Mouse (Mus musculus): Measurements from ENCODE around the gene Ncoa1. TPM values are rescaled to one million over a fixed set of nuclear protein-coding genes. Genes with fewer than 3 reads are reported as not detected.
"Not testable (repeated sequence)": the region's sequence is repeated elsewhere in the genome, so short reads cannot be mapped to it uniquely, and the experiment has no call there.

Gene Ncoa1
- polyA plus RNA-seq, 1 experiment from 2014 or later, result 7.2 TPM

- no peaks in the 10 kb centered on the region for H3K27me3 ChIP-seq (ENCODE audit: control insufficient read depth, insufficient read depth, low read length)
- H3K4me1 ChIP-seq (replicated peaks; ENCODE audit: control insufficient read depth, insufficient read depth, low read length), result no peaks in the 10 kb centered on the region
- ATAC-seq (ENCODE audit: low FRiP score) (no peak), DNase-seq (ENCODE audit: low spot score) (no peak)
- no peak overlapping the region for H3K4me3 ChIP-seq (ENCODE audit: low read depth, low read length)
- no peak overlapping the region for H3K4me2 ChIP-seq (replicated peaks; ENCODE audit: low read depth, low read length)
- no peak overlapping the region for H3K27ac ChIP-seq (ENCODE audit: low read depth, low read length)
- H3K36me3 ChIP-seq (ENCODE audit: control insufficient read depth, insufficient read depth, low read length), result no peaks in the 10 kb centered on the region
- no peaks in the 10 kb centered on the region for H3K9me3 ChIP-seq (ENCODE audit: control insufficient read depth, low read length)
- no peak overlapping the region for H3K9ac ChIP-seq (ENCODE audit: low read depth, low read length)
- WGBS, result 93% methylated on average over 2 of the region's 2 CpGs
Observed at GRCm38 (mm10) chr12:4460990-4461389, 16.0 kb downstream of the Ncoa1 start.

- WGBS, result 88% methylated on average over 10 of the region's 10 CpGs
- no peak overlapping the region for H3K27ac ChIP-seq (ENCODE audit: low read depth, low read length)
- no peak overlapping the region for H3K4me2 ChIP-seq (replicated peaks; ENCODE audit: low read depth, low read length)
- no peak overlapping the region for H3K4me3 ChIP-seq (ENCODE audit: low read depth, low read length)
- H3K9me3 ChIP-seq (ENCODE audit: control insufficient read depth, low read length), result no peaks in the 10 kb centered on the region
- ATAC-seq (ENCODE audit: low FRiP score) (no peak), DNase-seq (ENCODE audit: low spot score) (no peak)
- no peaks in the 10 kb centered on the region for H3K36me3 ChIP-seq (ENCODE audit: control insufficient read depth, insufficient read depth, low read length)
- H3K27me3 ChIP-seq (ENCODE audit: control insufficient read depth, insufficient read depth, low read length), result no peaks in the 10 kb centered on the region
- H3K4me1 ChIP-seq (replicated peaks; ENCODE audit: control insufficient read depth, insufficient read depth, low read length), result no peaks in the 10 kb centered on the region
- no peak overlapping the region for H3K9ac ChIP-seq (ENCODE audit: low read depth, low read length)
Observed at GRCm38 (mm10) chr12:4454956-4455565, 21.9 kb downstream of the Ncoa1 start.

GRCm38 (mm10) chr12:4454248-4454647 is 22.7 kb downstream of the Ncoa1 start:
- DNase-seq (ENCODE audit: low spot score) (no peak), ATAC-seq (ENCODE audit: low FRiP score) (no peak)
- Histone ChIP-seq H3K9ac (ENCODE audit: low read depth, low read length) (no peak overlapping the region), H3K4me3 (ENCODE audit: low read depth, low read length) (no peak overlapping the region), H3K9me3 (ENCODE audit: control insufficient read depth, low read length) (no peaks in the 10 kb centered on the region), H3K27ac (ENCODE audit: low read depth, low read length) (no peak overlapping the region), H3K4me1 (replicated peaks; ENCODE audit: control insufficient read depth, insufficient read depth, low read length) (no peaks in the 10 kb centered on the region), H3K27me3 (ENCODE audit: control insufficient read depth, insufficient read depth, low read length) (no peaks in the 10 kb centered on the region), H3K36me3 (ENCODE audit: control insufficient read depth, insufficient read depth, low read length) (no peaks in the 10 kb centered on the region), H3K4me2 (replicated peaks; ENCODE audit: low read depth, low read length) (no peak overlapping the region)
- WGBS, result 93% methylated on average over 4 of the region's 4 CpGs

- no peak overlapping the region for H3K4me2 ChIP-seq (replicated peaks; ENCODE audit: low read depth, low read length)
- H3K4me3 ChIP-seq (ENCODE audit: low read depth, low read length), result no peak overlapping the region
- H3K9ac ChIP-seq (ENCODE audit: low read depth, low read length), result no peak overlapping the region
- H3K27ac ChIP-seq (ENCODE audit: low read depth, low read length), result no peak overlapping the region
- no peaks in the 10 kb centered on the region for H3K4me1 ChIP-seq (replicated peaks; ENCODE audit: control insufficient read depth, insufficient read depth, low read length)
- no peak for ATAC-seq (ENCODE audit: low FRiP score)
- no peaks in the 10 kb centered on the region for H3K36me3 ChIP-seq (ENCODE audit: control insufficient read depth, insufficient read depth, low read length)
- no peaks in the 10 kb centered on the region for H3K27me3 ChIP-seq (ENCODE audit: control insufficient read depth, insufficient read depth, low read length)
- DNase-seq (ENCODE audit: low spot score), result no peak
- no peaks in the 10 kb centered on the region for H3K9me3 ChIP-seq (ENCODE audit: control insufficient read depth, low read length)
Observed at GRCm38 (mm10) chr12:4452233-4452632, 24.7 kb downstream of the Ncoa1 start.

- not testable (repeated sequence) for H3K4me1 ChIP-seq (replicated peaks; ENCODE audit: control insufficient read depth, insufficient read depth, low read length)
Observed at GRCm38 (mm10) chr12:4450485-4450884, 26.5 kb downstream of the Ncoa1 start.

GRCm38 (mm10) chr12:4448076-4448589 is 28.8 kb downstream of the Ncoa1 start:
- Histone ChIP-seq H3K9me3 (ENCODE audit: control insufficient read depth, low read length) (no peaks in the 10 kb centered on the region), H3K9ac (ENCODE audit: low read depth, low read length) (no peak overlapping the region), H3K36me3 (ENCODE audit: control insufficient read depth, insufficient read depth, low read length) (no peaks in the 10 kb centered on the region), H3K4me2 (replicated peaks; ENCODE audit: low read depth, low read length) (no peak overlapping the region), H3K27me3 (ENCODE audit: control insufficient read depth, insufficient read depth, low read length) (no peaks in the 10 kb centered on the region), H3K4me1 (replicated peaks; ENCODE audit: control insufficient read depth, insufficient read depth, low read length) (no peaks in the 10 kb centered on the region), H3K27ac (ENCODE audit: low read depth, low read length) (no peak overlapping the region), H3K4me3 (ENCODE audit: low read depth, low read length) (no peak overlapping the region)
- DNase-seq (ENCODE audit: low spot score) (no peak), ATAC-seq (ENCODE audit: low FRiP score) (no peak)
- WGBS, result 90% methylated on average over 4 of the region's 4 CpGs

More at GRCm38 (mm10) chr12:4450485-4450884, 26.5 kb downstream of the Ncoa1 start:
- H3K9ac ChIP-seq (ENCODE audit: low read depth, low read length); H3K36me3 ChIP-seq (ENCODE audit: control insufficient read depth, insufficient read depth, low read length); H3K27me3 ChIP-seq (ENCODE audit: control insufficient read depth, insufficient read depth, low read length); H3K9me3 ChIP-seq (ENCODE audit: control insufficient read depth, low read length); H3K4me3 ChIP-seq (ENCODE audit: low read depth, low read length); H3K4me2 ChIP-seq (replicated peaks; ENCODE audit: low read depth, low read length); H3K27ac ChIP-seq (ENCODE audit: low read depth, low read length); ATAC-seq (ENCODE audit: low FRiP score); DNase-seq (ENCODE audit: low spot score): not testable (repeated sequence)

- H3K27ac ChIP-seq (ENCODE audit: low read depth, low read length), result no peak overlapping the region
- H3K4me3 ChIP-seq (ENCODE audit: low read depth, low read length), result no peak overlapping the region
- H3K9me3 ChIP-seq (ENCODE audit: control insufficient read depth, low read length), result no peaks in the 10 kb centered on the region
- no peaks in the 10 kb centered on the region for H3K4me1 ChIP-seq (replicated peaks; ENCODE audit: control insufficient read depth, insufficient read depth, low read length)
- H3K4me2 ChIP-seq (replicated peaks; ENCODE audit: low read depth, low read length), result no peak overlapping the region
- 89% methylated on average over 5 of the region's 5 CpGs for WGBS
- no peak for ATAC-seq (ENCODE audit: low FRiP score)
- no peak for DNase-seq (ENCODE audit: low spot score)
- H3K9ac ChIP-seq (ENCODE audit: low read depth, low read length), result no peak overlapping the region
- no peaks in the 10 kb centered on the region for H3K27me3 ChIP-seq (ENCODE audit: control insufficient read depth, insufficient read depth, low read length)
- no peaks in the 10 kb centered on the region for H3K36me3 ChIP-seq (ENCODE audit: control insufficient read depth, insufficient read depth, low read length)
Observed at GRCm38 (mm10) chr12:4444946-4445345, 32.0 kb downstream of the Ncoa1 start.

GRCm38 (mm10) chr12:4441451-4441850 is 35.5 kb downstream of the Ncoa1 start:
- Histone ChIP-seq H3K36me3 (ENCODE audit: control insufficient read depth, insufficient read depth, low read length) (no peaks in the 10 kb centered on the region), H3K27me3 (ENCODE audit: control insufficient read depth, insufficient read depth, low read length) (no peaks in the 10 kb centered on the region), H3K9ac (ENCODE audit: low read depth, low read length) (no peak overlapping the region), H3K4me3 (ENCODE audit: low read depth, low read length) (no peak overlapping the region), H3K4me1 (replicated peaks; ENCODE audit: control insufficient read depth, insufficient read depth, low read length) (no peaks in the 10 kb centered on the region), H3K27ac (ENCODE audit: low read depth, low read length) (no peak overlapping the region), H3K9me3 (ENCODE audit: control insufficient read depth, low read length) (no peaks in the 10 kb centered on the region), H3K4me2 (replicated peaks; ENCODE audit: low read depth, low read length) (no peak overlapping the region)
- no peak for DNase-seq (ENCODE audit: low spot score)
- 85% methylated on average over 3 of the region's 3 CpGs for WGBS
- ATAC-seq (ENCODE audit: low FRiP score), result no peak

GRCm38 (mm10) chr12:4436198-4436597 is 40.8 kb downstream of the Ncoa1 start:
- H3K9ac ChIP-seq (ENCODE audit: low read depth, low read length), result no peak overlapping the region
- no peaks in the 10 kb centered on the region for H3K9me3 ChIP-seq (ENCODE audit: control insufficient read depth, low read length)
- no peaks in the 10 kb centered on the region for H3K4me1 ChIP-seq (replicated peaks; ENCODE audit: control insufficient read depth, insufficient read depth, low read length)
- no peaks in the 10 kb centered on the region for H3K27me3 ChIP-seq (ENCODE audit: control insufficient read depth, insufficient read depth, low read length)
- DNase-seq (ENCODE audit: low spot score) (no peak), ATAC-seq (ENCODE audit: low FRiP score) (no peak)
- no peak overlapping the region for H3K4me2 ChIP-seq (replicated peaks; ENCODE audit: low read depth, low read length)
- H3K27ac ChIP-seq (ENCODE audit: low read depth, low read length), result no peak overlapping the region
- WGBS, result 88% methylated on average over 5 of the region's 5 CpGs
- H3K4me3 ChIP-seq (ENCODE audit: low read depth, low read length), result no peak overlapping the region
- H3K36me3 ChIP-seq (ENCODE audit: control insufficient read depth, insufficient read depth, low read length), result no peaks in the 10 kb centered on the region
